19 mouse cellular contexts compared by ENCODE assay signal in genomic region chr10:111740586-111741265, GRCm38 (mm10).
DNase-seq lines count a peak whose midpoint lies in the region; ATAC-seq lines count a peak whose summit lies in the region.
"Had no signal": no experiment of that assay in that cellular context is flagged by ENCODE, and none has a peak within 500 bp of the region (broad histone marks: within the 10 kb centered on the region; RNA-seq: fewer than 3 reads in every experiment).

No protein-coding gene starts in this region.

- H3K9me3 ChIP-seq in kidney, embryonic 16.5 days (ENCODE audit: low read length): no peaks in the 10 kb centered on the region
- peaks cover 3% of the 10 kb centered on the region for H3K9me3 ChIP-seq in megakaryocyte, embryonic 14.5 days
- H3K9me3 ChIP-seq: forebrain, embryonic 13.5 days; limb, embryonic 15.5 days; midbrain, embryonic 12.5 days; neural tube, embryonic 13.5 days had no signal

- H3K36me3 ChIP-seq in kidney, embryonic 16.5 days (ENCODE audit: insufficient read depth, low read length): no peaks in the 10 kb centered on the region
- no peaks in the 10 kb centered on the region for H3K36me3 ChIP-seq in megakaryocyte, embryonic 14.5 days (replicated peaks; ENCODE audit: low read length)
- H3K36me3 ChIP-seq: limb, embryonic 15.5 days; midbrain, embryonic 12.5 days; neural tube, embryonic 13.5 days had no signal

- H3K4me2 ChIP-seq in kidney, embryonic 16.5 days (replicated peaks; ENCODE audit: low read depth, low read length): no peak overlapping the region
- H3K4me2 ChIP-seq: forebrain, embryonic 13.5 days; heart, embryonic 11.5 days; limb, embryonic 15.5 days; midbrain, embryonic 12.5 days; neural tube, embryonic 13.5 days had no signal

- H3K4me1 ChIP-seq in kidney, embryonic 16.5 days (ENCODE audit: insufficient read depth, low read length): peaks cover 28% of the 10 kb centered on the region
- H3K4me1 ChIP-seq in megakaryocyte, embryonic 14.5 days: peaks cover 29% of the 10 kb centered on the region
- H3K4me1 ChIP-seq: limb, embryonic 15.5 days had no signal

- ATAC-seq in kidney, embryonic 16.5 days (ENCODE audit: low FRiP score, low TSS enrichment): no peak
- ATAC-seq in megakaryocyte, adult 5-6 weeks (ENCODE audit: poor library complexity, severe bottlenecking): no peak
- ATAC-seq: forebrain, embryonic 13.5 days; inflammation-experienced regulatory T-cells, adult 6 months had no signal

- intact Hi-C loops in heart, postnatal 10 days (cut with DNase I): no loop called here

- no peak overlapping the region for H3K9ac ChIP-seq in kidney, embryonic 16.5 days (replicated peaks; ENCODE audit: low read length)
- H3K9ac ChIP-seq: forebrain, embryonic 13.5 days; limb, embryonic 15.5 days; liver, embryonic 14.5 days; midbrain, embryonic 12.5 days; neural tube, embryonic 13.5 days had no signal

- H3K27me3 ChIP-seq in kidney, embryonic 16.5 days (ENCODE audit: insufficient read depth, low read length): no peaks in the 10 kb centered on the region
- H3K27me3 ChIP-seq in megakaryocyte, embryonic 14.5 days (replicated peaks): no peaks in the 10 kb centered on the region
- H3K27me3 ChIP-seq: forebrain, embryonic 13.5 days; limb, embryonic 15.5 days; midbrain, embryonic 12.5 days; neural tube, embryonic 13.5 days had no signal

- peak; percentile 75 for DNase-seq in heart, adult 11 months
- no peak for DNase-seq in heart, postnatal 10 days
- DNase-seq in kidney, postnatal 14 days: no peak
- no peak for DNase-seq in ovary, adult 18-20 months (ENCODE audit: low spot score)
- DNase-seq: adrenal gland, postnatal 25 days; cerebellum, adult 8-10 months; kidney, adult 2 months had no signal

- WGBS in kidney, embryonic 16.5 days: 47% methylated on average over 9 of the region's 9 CpGs

- no peak overlapping the region for H3K4me3 ChIP-seq in kidney, embryonic 16.5 days (ENCODE audit: low read length)
- peak overlapping the region; percentile 64 for H3K4me3 ChIP-seq in megakaryocyte, embryonic 14.5 days (replicated peaks)
- H3K4me3 ChIP-seq: forebrain, embryonic 13.5 days; left cerebral cortex, adult 2 months; limb, embryonic 15.5 days; midbrain, embryonic 12.5 days; myocyte; neural tube, embryonic 13.5 days had no signal

- peak overlapping the region; percentile 48; the same call in 1 of the 2 replicates for H3K27ac ChIP-seq in kidney, embryonic 16.5 days (ENCODE audit: low read length)
- H3K27ac ChIP-seq: forebrain, embryonic 13.5 days; left cerebral cortex, adult 2 months; limb, embryonic 15.5 days; liver, embryonic 14.5 days; midbrain, embryonic 12.5 days; neural tube, embryonic 13.5 days had no signal
